Mouse (Mus musculus): ENCODE measurements around the gene Olfr1028.

Gene Olfr1028

DNA sequence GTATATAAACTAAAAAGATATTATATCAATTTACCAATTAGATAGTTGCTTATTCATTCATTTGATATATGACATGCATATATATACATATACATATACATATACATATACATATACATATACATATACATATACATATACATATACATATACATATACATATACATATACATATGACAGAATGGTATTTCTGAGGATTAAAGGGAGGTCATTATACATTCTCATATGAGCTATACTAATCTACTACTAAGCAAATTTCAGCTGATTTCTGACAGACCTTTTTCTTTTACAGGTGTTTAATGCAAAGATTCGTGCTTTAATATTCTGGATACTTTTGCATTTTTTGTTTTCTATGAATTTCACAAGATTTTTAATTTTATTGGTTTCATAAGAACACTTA lies at the start of gene Olfr1028:
Olfr1028 (plus strand) TSS at position 301 of the 400 bp plus-strand sequence.
- no peak for DNase-seq (ENCODE audit: low spot score)

DNA sequence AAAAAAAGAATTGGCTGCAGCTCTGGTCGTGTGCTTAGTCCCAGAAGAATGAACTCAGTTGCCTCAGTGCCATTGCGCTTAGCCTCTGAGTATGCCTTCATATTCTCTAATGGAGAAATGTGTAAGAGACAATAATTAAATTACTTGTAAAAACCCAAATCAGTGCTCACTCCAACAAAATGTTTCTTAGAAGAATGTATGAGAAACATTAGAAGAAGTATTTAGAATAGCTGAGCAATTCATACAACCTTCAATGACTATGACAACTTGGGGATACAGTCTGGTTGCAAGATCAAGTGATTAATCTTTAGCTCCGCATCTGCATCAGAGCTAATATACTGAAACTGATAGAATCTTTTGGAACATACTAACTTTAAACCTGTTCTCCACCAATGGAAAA lies 45.3 kb upstream of the Olfr1028 start, which contains the start of gene Olfr1024:
Olfr1024 (minus strand) TSS at position 101 of the 400 bp plus-strand sequence.
- DNase-seq (ENCODE audit: low spot score) = no peak

DNA sequence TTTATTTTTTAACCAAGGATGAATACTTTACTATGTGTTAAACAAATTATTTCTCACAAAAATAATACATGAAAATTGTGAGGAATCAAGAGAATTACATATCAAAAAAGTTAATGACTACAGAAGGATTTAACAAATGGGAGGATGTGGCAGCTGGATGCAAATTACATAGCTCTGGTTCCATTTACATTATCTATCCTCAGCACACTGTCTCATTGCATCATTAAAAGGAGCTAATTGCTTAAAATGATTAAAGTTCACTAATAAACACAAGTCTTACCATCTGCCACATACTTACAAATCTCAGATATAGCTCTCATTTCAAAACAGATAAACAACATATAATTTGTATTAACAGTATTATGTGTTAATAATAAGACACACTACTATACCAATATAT lies 37.0 kb upstream of the Olfr1028 start:
- DNase-seq (ENCODE audit: low spot score) = no peak

- no peak for DNase-seq (ENCODE audit: low spot score)
Observed at GRCm38 (mm10) chr2:85914893-85915292, 35.3 kb upstream of the Olfr1028 start, which contains the start of gene Olfr1025-ps1. TSS of gene Olfr1025-ps1 (plus strand) at chr2:85915193.

- DNase-seq (ENCODE audit: low spot score) = no peak
Observed at GRCm38 (mm10) chr2:85921258-85921657, 29.0 kb upstream of the Olfr1028 start, which contains the start of gene Olfr1026. TSS of gene Olfr1026 (plus strand) at chr2:85921558.

- no peak for DNase-seq (ENCODE audit: low spot score)
Observed at GRCm38 (mm10) chr2:85973595-85973994, 23.4 kb downstream of the Olfr1028 start, which contains the start of gene Olfr1029. TSS of gene Olfr1029 (plus strand) at chr2:85973895.

GRCm38 (mm10) chr2:85978976-85979375 lies 28.7 kb downstream of the Olfr1028 start, which contains the start of gene Olfr1030:
TSS of gene Olfr1030 (plus strand) at chr2:85979276.
- DNase-seq (ENCODE audit: low spot score) = no peak

DNA sequence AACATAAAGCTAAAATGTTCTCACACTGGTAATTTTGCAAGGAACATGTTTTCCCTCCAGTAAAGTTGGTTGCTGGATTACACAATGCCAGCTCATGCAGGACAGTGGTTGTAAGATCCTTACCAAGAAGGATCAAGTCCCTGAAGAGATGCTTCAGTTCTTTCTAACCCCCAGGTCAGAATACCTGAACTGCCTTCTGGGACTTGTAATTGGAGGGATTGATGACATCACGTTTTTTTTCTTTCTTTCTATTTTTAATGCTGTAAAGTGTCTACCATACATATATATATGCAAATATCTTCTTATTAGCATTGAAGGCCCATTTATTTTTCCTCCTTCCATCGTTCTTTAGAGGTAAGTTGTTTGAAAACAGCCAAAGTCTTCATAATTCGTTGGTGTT lies 39.8 kb downstream of the Olfr1028 start, which contains the start of gene Olfr1031:
Olfr1031 (plus strand) TSS at position 301 of the 400 bp plus-strand sequence.
- DNase-seq (ENCODE audit: low spot score) = no peak

Measured in layer of hippocampus, adult 11-12 months (tissue).